Mouse (Mus musculus): ENCODE measurements around the gene Mpst.
A peak's percentile ranks its signal among the peaks of the same experiment; 100 is the strongest.

Mpst gene

DNA sequence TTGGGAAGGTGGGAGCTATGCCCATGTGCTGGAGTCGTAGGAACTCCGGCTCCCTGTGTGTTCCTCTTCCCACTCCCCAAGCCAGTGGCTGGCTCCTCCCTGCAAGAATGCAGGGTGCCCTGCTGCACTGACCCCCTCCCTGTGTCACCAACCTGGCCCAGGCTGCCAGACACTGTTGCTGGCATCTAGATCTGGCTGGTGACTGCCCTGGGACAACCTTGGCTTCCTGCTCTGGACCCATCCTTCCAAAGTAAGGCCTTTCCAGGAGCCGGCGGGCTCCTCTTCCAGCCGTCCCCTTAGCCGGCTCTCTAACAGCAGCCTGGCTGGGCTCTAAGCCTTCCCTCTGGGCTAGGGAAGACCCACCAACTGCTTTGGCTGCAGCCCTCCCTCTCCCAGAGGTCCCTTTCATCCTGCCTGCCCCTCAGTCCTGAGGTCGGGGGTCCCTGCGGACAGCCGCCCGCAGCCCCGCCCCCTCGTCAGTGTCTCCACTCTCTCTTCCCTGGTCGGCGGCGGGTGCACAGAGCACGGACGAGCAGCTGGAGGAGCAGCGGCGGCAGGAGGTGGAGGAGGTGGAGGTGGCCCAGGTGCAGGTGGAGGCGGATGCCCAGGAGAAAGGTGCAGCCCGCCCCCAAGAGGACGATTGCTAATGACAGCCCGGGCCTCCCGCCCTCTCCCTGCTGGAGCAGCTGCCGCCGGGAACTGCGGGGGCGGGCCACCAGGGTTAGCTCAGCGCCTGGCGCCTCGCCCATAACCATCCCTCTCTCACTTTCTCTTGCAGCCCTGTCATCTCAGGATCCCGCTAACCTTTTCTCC lies 30.4 kb downstream of the Mpst start:
- peak; percentile 90 to 93 for DNase-seq (ENCODE audit: low spot score in 2 of 2)

DNA sequence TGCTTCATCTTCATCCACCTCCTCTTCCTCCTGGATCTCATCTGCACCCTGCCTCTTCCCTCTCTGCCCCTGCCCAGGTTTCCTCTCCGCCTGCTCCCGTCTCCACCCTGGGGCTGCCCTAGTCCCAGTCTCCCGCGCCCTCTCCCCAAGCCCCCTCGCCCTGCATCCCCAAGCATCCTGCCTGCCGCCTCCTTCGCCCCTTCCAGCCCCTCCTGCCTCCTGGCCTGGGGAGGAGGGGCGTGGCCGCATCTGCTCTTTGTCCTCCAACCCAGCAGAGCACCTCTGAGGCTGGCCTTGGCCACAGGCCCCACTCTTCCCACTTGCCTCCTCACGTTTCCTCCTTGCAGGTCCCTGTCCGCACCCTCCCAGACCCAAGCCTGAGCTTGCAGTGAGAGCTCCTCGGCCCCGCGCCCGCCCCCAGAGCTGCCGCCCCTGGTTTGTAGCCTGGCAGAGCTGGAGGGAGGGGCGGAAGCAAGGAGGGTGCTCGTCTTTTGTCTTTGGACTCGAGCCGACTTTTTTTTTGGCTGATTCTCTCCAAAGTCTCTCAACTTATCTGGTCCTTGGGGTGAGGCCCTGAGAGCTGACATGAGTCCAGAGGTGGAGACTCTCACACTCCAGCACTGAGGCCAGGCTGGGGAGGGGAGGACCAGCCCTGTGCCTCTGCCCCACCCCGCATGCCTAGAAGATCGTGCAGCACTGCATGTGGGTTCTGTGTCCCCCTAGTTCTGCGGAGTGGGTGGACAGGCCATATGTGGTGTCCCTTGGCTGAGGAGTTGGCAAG lies 31.2 kb downstream of the Mpst start:
- DNase-seq (ENCODE audit: low spot score in 2 of 2): peak; percentile 75

DNA sequence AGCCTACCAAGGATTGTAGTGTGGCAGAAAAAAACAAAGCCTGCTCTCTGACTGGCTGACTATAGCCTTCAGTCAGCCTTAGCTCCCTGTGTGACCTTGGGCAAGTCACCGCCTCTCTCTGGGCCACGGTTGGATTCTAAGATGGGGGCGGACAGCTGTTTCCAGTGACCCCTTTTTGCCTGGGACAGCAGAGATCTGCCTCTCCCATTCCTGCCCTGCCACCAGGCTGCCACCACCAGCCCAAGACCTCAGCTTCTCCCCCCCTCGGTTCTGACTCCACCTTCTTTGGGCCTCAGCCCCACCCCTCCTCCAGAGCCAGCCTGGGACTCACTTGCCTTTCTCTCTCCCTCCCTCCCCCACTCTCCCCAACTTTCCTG lies 31.8 kb downstream of the Mpst start:
- no peak for DNase-seq (ENCODE audit: low spot score in 2 of 2)

DNA sequence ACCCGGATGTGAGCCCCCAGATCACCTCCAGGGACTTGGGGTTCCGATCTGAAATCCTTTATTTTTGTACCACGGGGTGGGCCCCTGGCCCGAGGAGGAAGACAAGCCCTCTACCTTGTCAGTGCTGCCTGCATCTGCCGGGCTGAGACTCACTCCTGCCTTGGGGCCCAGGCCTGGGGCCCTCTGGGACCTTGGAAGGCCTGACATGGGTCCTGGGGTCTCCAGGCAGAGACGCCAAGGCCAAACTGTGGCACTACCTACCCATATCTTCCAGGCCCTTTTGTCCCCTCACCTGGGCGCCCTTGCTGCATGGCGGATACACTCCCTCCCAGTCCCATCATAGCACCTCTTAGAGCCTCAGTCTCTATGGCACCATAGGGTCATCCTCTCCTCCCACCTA lies 32.3 kb downstream of the Mpst start:
- no peak for DNase-seq (ENCODE audit: low spot score in 2 of 2)

DNA sequence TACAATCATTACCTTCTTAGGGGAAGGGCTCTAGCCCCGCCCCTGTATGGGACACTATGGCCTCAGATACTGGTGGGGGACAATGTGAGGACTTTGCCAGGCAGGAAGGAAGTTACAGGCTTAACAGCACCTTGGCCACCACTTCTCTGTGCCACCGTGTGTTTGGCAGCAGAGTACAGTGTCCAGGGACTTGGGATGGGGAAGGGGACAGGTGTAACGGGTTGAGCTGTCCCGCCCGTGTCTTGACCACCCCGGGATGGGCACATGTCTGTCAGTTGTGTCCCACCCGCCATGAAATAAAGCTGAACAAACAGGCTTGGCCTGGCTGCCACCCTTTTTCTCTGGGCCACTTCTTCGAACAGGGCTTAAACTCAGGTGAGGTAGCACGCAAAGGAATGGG lies 32.8 kb downstream of the Mpst start:
- no peak for DNase-seq (ENCODE audit: low spot score in 2 of 2)

DNA sequence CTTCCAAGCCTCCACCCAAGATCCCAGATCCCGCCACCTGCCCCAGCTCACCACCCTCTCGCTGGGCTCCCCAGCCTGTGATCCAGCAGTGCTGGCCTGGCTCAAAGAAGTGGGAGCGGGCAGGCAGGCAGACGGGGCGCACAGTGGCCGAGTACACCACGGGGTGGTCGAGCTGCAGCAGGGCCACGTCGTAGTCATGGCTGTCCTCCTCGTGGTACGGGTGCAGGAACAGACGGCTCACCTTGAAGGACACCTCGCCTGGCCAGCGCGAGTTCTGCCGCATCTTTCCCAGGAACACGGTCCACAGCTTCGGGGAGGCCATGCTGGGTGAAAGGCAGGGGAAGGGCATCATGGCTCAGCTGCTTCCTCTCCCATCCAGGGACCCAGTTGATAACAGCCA lies 36.0 kb downstream of the Mpst start:
- no peak for DNase-seq (ENCODE audit: low spot score in 2 of 2)

DNA sequence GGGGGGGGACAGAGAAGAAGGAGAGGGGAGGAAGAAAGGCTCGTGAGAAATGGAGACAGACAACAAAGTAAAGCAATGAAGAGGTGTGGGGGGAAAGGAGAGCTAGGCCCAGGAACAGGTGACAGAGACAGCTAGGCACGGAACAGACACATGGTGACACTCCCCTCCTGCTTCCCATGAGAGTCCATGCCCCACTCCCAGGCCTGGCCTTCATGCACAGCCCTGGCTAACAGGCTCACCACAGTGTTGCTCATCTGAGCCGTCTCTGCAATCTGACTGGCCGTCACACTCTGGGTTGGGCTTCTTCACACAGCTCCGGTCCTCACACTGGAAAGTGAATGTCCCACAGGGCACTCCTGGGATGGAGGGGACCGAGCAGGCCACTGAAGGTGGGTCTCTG lies 37.6 kb downstream of the Mpst start:
- no peak for DNase-seq (ENCODE audit: low spot score in 2 of 2)

DNA sequence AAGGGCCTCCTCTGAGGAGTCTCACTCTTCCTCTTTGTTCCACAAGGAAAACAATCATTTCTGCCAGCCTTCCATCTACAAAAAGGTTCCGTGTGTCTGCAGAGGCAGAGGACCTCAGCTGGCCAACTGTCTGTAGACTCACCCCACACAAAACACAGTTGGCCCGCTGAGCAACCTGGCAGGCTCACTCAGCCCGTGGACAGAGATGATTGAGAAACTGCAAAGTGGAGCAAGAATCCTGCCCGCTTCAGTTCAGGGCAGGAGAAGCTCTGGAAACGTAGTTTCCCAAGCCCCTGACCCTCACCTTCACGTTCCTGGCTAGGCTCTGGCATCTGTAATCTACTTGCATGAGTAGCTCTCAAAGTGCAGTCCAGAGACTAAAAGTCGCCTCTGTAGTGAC lies 40.9 kb downstream of the Mpst start:
- no peak for DNase-seq (ENCODE audit: low spot score in 2 of 2)

DNA sequence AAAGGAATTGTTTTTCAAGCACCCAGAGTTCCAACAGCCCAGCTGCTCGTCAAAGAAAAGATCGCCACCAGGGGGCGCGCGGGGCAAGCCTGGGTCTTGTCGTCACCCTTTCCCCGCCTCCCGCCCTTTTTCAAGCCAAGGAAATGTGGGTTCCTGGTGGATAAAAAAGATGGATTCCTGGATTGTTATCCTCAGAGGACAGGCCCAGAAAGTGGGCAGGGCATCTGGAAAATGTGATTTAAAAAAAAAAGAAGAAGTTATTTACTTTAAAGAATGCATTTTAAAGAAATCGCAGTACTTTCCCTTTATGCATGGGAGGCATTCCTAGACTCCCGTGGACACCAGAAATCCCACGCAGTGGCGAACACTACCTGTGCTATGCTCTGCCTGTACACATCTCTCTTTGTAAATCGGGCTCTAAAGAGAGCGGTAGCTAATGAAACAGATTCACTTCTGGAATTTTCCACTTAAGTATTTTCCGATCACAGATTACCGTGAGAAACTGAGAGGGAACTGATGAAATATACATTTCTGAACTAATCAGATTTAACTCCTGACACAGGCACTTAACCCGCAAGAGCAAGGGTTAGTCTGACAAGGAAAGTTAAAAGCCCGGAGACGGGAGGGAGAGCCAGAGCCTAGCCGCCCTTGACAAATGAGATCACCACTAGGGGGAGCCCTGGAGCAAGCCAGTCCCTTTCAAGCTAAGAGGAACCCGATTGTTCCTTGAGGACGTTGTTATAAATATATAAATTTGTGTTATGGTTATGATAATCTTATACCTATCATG lies 41.7 kb downstream of the Mpst start:
- peak; percentile 90 to 99 for DNase-seq (ENCODE audit: low spot score in 2 of 2)

DNA sequence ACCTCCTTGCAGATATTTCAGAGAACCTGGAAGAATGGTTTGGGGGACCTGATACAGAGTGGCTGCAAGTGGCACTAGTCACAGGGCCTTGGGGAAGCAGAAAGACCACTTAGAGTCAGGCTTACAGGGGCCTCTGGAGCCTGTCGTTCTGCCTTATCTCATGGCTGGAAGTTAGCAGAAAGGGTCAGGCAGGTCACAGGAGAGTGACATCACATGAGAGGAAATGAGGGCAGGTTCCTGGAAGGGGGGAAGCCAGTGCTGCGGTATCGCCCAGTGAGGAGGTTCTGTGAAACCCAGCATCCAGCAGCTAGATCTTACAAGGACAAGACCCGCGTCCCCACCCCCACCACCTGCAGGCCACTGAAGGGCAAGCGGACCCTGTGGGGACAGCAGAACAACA lies 42.9 kb downstream of the Mpst start:
- no peak for DNase-seq (ENCODE audit: low spot score in 2 of 2)

DNA sequence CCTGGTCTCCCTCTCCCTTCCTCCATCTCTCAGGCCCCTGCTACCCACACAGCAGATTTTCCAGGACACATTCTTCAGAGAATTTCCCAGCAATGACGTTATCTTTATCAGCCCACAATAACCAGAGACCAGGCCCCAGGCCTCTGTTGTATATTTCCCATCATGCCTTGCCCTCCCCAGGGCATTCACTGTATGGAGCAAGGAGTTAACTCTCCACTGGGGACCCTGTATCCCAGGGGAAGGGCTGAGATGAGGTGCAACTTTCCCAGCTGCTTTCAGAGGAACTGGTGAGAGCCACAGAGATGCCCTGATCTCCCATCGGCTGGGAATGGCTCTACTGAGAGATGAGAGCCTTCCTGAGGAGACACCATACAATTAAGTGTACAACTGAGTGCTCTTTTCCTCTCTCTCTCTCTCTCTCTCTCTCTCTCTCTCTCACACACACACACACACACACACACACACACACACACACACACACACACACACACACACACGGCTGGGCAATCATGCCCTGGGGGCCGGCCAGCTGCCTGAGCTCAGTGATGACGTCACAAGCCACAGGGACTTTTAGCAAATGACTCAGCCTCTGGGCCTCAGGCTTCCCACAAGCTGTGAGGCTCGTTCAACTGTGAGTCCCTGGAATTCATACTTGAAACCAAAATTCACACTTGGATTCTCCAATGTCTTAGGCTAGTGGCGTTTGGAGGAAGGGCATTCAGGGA lies 43.6 kb downstream of the Mpst start:
- no peak for DNase-seq (ENCODE audit: low spot score in 2 of 2)

DNA sequence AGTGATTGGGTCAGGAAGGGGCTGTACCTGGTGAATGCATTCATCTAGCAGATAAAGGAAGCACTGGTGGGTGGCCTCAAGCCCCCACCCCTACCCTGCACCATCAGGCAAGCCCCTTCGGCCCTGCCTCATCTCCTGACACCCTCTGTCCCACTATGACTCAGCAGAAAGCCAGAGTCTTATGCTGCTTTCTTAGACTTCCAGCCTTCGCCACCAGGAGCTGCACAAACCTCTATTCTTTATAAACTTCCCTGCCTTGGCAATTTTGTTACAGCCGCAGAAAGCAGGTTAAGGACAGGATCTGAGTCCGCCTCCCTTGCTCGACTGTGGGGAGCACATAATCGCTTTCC lies 44.2 kb downstream of the Mpst start:
- DNase-seq (ENCODE audit: low spot score in 2 of 2): no peak

DNA sequence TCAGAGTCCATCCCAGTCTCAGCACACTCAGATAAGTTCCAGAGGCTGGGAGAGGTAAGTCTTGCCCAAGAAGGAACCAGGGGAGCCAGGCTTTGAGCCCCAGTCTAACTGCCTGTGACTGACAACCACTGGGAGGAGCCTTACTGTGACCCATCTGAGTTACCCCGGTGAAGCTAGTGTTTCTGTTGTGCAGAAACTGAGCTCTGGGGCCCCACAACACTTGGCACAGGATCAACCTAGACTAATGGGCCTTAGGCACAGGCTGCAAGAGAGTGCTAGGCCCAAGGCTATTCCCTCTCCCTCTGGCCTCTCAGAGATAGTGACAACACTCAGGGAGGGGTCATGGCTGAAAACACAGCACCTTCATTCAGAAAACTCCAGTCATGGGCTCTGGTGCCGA lies 45.0 kb downstream of the Mpst start:
- DNase-seq (ENCODE audit: low spot score in 2 of 2): no peak

DNA sequence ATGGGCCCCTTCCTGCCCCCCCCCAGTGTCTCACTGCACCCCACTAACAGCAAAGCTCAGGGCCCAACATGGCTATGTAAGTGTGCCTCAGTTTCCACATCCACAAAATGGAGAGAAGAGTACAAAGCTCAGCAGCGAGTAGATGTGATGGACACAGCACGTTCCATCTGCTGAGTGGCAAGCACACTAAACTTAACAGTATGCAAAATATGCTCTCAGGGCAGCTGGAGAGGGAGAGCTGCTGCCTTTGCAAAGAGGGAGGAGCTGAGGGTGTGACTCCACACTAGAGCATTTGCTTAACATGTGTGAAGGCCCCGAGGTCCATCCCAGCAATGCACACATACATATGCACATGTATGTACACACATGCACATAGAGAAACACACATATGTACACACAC lies 46.7 kb downstream of the Mpst start:
- no peak for DNase-seq (ENCODE audit: low spot score in 2 of 2)

DNA sequence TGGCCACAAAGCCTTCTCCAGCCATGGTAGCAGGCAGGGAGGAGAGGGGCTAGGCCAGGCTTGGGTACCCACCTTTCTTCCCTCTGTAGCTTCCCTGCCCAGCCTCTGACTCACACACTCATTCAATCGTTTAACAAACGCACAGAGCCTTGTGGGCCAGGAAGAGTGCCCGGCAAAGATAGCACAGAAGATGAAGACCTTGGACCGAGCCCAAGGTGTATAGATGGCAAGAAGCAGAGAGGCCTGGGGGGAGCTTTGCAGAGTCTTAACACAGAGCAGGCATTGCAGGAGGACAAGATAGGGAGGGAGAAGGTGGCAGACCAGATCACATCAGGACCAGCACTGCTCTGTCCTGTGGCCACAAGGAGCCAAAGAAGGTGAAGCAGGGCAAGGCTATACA lies 49.0 kb downstream of the Mpst start:
- no peak for DNase-seq (ENCODE audit: low spot score in 2 of 2)

DNA sequence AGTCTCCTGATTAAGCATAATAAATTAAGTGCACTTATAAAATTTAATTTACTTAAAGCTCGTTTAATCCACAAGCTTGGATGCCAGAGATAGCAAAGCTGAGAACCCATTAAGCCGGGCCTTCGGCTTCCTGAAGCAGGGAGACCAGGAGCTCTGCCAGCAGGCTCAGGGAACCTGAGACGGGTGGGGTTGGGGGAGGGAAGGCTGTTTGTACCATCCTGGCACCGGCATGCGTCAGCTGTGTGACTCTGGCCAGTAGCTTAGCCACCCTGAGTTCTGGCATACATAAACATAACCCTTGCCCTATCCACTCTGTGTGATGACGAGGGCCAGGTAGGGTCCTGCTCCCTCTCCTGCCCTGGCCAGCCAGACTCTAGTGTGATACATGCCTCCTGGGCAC lies 49.8 kb downstream of the Mpst start:
- DNase-seq (ENCODE audit: low spot score in 2 of 2): no peak

DNA sequence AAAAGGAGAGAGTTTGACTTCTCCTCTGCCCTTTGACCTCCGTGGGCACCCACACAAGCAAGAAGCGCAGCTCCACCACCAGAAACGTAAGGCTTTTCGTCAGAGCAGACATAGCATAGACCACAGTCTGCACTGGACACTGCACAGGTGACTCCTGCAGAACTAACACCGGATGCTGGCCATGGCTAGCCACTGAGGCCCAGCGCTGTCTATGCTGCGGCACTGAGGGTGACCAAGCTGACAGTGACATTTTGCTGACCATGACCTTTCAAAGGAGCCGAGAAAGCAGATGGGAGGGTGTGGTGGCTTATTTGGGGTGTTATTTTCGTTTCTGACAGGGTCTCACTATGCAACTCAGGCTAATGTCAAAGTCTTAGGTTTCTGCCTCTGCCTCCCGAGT lies 51.0 kb downstream of the Mpst start:
- no peak for DNase-seq (ENCODE audit: low spot score in 2 of 2)

DNA sequence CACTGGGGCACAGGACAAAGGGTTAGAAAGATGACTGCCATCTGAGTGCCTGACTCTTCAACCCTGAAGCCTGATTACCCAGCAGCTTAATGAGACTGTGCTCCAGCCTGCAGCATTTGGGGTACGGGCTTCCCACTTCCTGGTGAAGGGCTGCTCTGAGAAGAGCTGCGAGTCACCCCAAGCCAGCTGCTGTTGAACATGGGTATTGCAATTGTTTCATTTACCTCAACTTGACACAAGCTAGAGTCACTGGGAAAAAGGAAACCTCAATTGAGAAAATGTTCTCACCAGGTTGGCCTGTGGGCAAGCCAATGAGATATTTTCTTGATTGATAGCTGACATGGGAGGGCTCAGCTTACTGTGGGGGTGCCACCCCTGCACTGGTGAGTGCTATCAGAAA lies 56.8 kb downstream of the Mpst start:
- DNase-seq (ENCODE audit: low spot score in 2 of 2): no peak

Data from urinary bladder, postnatal 4 days (tissue).